Mouse (Mus musculus) forebrain, embryonic 10.5 days (tissue): Measurements from ENCODE around the gene Acap1. TPM values are rescaled to one million over a fixed set of nuclear protein-coding genes. Genes with fewer than 3 reads are reported as not detected.

Source experiments
- DNase-seq: peaks from one replicate; pipeline ENCODE4 v3.0.0-alpha.2; 2017; ENCODE audit warnings: low spot score; ENCODE audit errors: extremely low spot score
- H3K27ac ChIP-seq: fragments of 300-500 bp; sonication (generic); 2 replicates; pipeline ENCODE4 v1.5.1; 2016; ENCODE audit warnings: mild to moderate bottlenecking
- H3K27me3 ChIP-seq: fragments of 300-500 bp; sonication (generic); 2 replicates; pipeline ENCODE4 v1.6.1; 2016; ENCODE audit warnings: mild to moderate bottlenecking; ENCODE audit not compliant: poor library complexity, severe bottlenecking
- H3K36me3 ChIP-seq: fragments of 300-500 bp; sonication (generic); replicated peaks from 2 replicates; pipeline ENCODE4 v1.6.1; 2016; ENCODE audit warnings: mild to moderate bottlenecking, moderate library complexity
- H3K4me1 ChIP-seq: fragments of 300-500 bp; sonication (generic); 2 replicates; pipeline ENCODE4 v1.6.1; 2016
- H3K4me3 ChIP-seq: fragments of 300-500 bp; sonication (generic); 2 replicates; pipeline ENCODE4 v1.5.1; 2016; ENCODE audit warnings: mild to moderate bottlenecking, moderate library complexity
- H3K9me3 ChIP-seq: fragments of 300-500 bp; sonication (generic); 2 replicates; pipeline ENCODE4 v1.6.1; 2016; ENCODE audit warnings: mild to moderate bottlenecking, moderate library complexity
- WGBS: fragments of 180-500 bp; shearing (Covaris S2); methylation state at CpG from one replicate; pipeline ENCODE4 v1.1.7; 2016; 5-methylcytosine and 5-hydroxymethylcytosine counted together
- microRNA-seq: library from miRNA; unstranded; fragments of <30 nt; microRNA quantifications from one replicate; pipeline ENCODE4, GENCODE M21; 2017
- polyA plus RNA-seq: library from polyadenylated mRNA; unstranded; fragments of >200 nt; fragmentation: Nextera tagmentation; extraction: Ambion mirVana; gene quantifications from 2 replicates; pipeline ENCODE4 v1.2.1, GENCODE M21; 2016

Gene Acap1
- polyA plus RNA-seq, 1 experiment from 2014 or later, result 1.3 TPM

DNA sequence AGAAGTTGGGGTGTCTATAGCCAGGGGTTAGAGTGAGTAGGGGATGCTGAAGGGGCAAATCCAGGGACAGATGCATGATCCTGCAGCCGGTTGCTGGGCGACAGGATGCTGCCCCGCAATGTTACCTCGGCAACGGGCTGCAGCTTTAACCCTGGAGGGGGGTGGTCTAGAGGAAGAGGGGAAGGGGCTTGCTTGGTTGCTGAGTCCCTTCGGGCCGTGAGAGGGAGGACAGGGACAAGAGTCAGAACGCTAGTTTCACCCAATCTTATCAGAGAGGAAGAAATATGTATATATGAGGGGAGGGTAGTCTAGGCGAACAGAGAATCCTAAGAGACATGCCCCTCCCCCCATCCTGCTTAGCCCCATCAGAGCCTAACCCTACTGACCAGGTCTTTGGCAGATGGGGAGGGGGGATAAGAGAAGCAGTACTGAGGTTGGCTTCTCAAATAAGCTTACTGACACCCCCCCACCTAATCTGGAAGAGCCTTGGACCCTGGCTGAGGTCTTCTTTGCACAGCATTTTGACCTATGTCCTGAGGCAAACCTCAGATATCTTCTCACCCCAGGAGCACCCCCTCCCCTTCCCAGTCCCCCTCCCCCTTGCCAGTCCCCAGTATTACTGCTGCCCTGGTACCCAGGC lies 59.9 kb downstream of the Acap1 start:
- peaks cover 69% of the 10 kb centered on the region for H3K4me1 ChIP-seq
- H3K9me3 ChIP-seq, result no peaks in the 10 kb centered on the region
- 2% methylated on average over 9 of the region's 9 CpGs for WGBS
- peak overlapping the region; percentile 87 for H3K27ac ChIP-seq
- H3K36me3 ChIP-seq, result peaks cover 33% of the 10 kb centered on the region
- H3K27me3 ChIP-seq, result peaks cover 52% of the 10 kb centered on the region
- peak overlapping the region; percentile 75 for H3K4me3 ChIP-seq
- DNase-seq, result peak; percentile 59

DNA sequence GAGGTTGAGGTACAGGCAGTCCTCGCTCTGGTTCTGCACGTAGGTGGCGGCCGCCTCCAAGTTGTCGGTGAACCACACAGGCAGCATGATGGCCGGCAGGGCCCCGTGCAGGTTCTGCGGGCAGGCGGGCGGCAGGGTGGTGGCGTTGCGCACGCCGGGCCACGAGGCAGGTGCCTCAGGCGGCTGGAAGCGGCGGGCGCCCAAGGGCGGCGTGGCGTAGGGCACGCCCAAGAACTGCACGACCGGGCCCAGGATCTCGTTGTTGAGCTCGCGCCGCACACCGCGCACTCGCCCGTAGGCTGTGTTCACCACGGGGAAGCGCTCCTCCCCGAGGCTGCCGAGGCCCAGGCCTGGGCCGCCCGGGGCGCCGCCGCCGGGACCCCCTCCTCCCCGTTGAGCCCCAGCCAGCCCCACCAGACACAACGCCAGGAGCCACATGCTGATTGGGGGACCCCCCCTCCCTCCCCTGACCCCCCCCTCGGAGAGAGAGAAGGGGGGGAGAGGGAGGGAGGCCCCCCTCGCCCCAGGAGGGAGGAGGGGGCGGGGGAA lies 61.3 kb downstream of the Acap1 start:
- WGBS, result 6% methylated on average over 44 of the region's 48 CpGs
- peaks cover 37% of the 10 kb centered on the region for H3K36me3 ChIP-seq
- peak overlapping the region; percentile 87 for H3K27ac ChIP-seq
- H3K4me3 ChIP-seq, result peak overlapping the region; percentile 75
- no peaks in the 10 kb centered on the region for H3K9me3 ChIP-seq
- peaks cover 66% of the 10 kb centered on the region for H3K4me1 ChIP-seq
- no peak for DNase-seq
- H3K27me3 ChIP-seq, result peaks cover 52% of the 10 kb centered on the region

DNA sequence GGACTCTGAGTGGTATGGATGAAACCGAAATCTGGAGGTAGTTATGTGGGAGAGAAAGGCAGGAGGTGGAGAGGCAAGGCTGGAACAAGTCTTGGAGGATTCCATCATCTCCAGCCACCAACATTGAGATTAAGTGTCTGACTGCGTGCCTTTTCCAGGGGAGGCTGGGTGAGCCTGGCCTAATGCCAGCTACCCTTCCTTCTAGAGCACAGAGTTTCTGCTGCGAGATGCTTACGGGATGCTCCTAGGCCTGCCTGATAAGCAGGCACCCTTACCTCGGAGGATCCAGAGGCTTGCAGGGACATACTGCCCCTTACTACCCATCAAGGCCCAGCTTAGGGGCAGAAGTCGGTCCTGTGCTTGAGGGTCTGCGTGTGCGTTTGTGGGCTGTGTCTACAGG lies 61.8 kb downstream of the Acap1 start:
- Histone ChIP-seq H3K36me3 (peaks cover 42% of the 10 kb centered on the region), H3K9me3 (no peaks in the 10 kb centered on the region), H3K4me3 (peak overlapping the region; percentile 75), H3K27me3 (peaks cover 52% of the 10 kb centered on the region), H3K27ac (peak overlapping the region; percentile 87), H3K4me1 (peaks cover 66% of the 10 kb centered on the region)
- DNase-seq, result no peak
- WGBS, result 63% methylated on average over 8 of the region's 8 CpGs

Small RNA genes lying within 50 kb of the gene (microRNA-seq; reads per million reads assigned to microRNA genes)
- not detected for gene Mir6924

Other genes with a start within 250 kb of the Acap1 start
- gene Sox15, start 240.2 kb downstream of the Acap1 start, polyA plus RNA-seq, result not detected in 2 replicates
- 81.8 and 82.9 TPM in 2 replicates for gene Mpdu1, start 232.9 kb downstream of the Acap1 start, polyA plus RNA-seq
- 5.5 and 5.8 TPM in 2 replicates for gene Cd68, start 229.4 kb downstream of the Acap1 start, polyA plus RNA-seq
- 725 and 747 TPM in 2 replicates for gene Eif4a1, start 223.1 kb downstream of the Acap1 start, polyA plus RNA-seq
- 127 and 128 TPM in 2 replicates for gene Senp3, start 213.5 kb downstream of the Acap1 start, polyA plus RNA-seq
- gene Tnfsf13, start 209.8 kb downstream of the Acap1 start, polyA plus RNA-seq, result 0.20 TPM in 1 of 2 replicates, not detected in the other
- 1.1 and 1.6 TPM in 2 replicates for gene Tnfsf12, start 199.7 kb downstream of the Acap1 start, polyA plus RNA-seq
- 0.44 and 0.55 TPM in 2 replicates for gene Tnfsfm13, start 199.4 kb downstream of the Acap1 start, polyA plus RNA-seq
- 32.9 and 34.5 TPM in 2 replicates for gene Polr2a, start 136.9 kb downstream of the Acap1 start, polyA plus RNA-seq
- gene Slc35g3, start 133.6 kb downstream of the Acap1 start, polyA plus RNA-seq, result 0.14 TPM in 1 of 2 replicates, not detected in the other
- gene Zbtb4, start 129.6 kb downstream of the Acap1 start, polyA plus RNA-seq, result 0.46 and 0.77 TPM in 2 replicates
- 1.0 and 1.5 TPM in 2 replicates for gene Chrnb1, start 99.6 kb downstream of the Acap1 start, polyA plus RNA-seq
- 0.73 TPM in 2 replicates for gene Fgf11, start 93.7 kb downstream of the Acap1 start, polyA plus RNA-seq
- gene Tmem102, start 89.9 kb downstream of the Acap1 start, polyA plus RNA-seq, result 0.71 and 0.95 TPM in 2 replicates
- gene Gm39566, start 80.2 kb downstream of the Acap1 start, polyA plus RNA-seq, result not detected in 2 replicates
- gene Spem2, start 77.1 kb downstream of the Acap1 start, polyA plus RNA-seq, result not detected in 2 replicates
- 0.19 TPM in 1 of 2 replicates, not detected in the other for gene Spem1, start 73.4 kb downstream of the Acap1 start, polyA plus RNA-seq
- 4.7 and 5.2 TPM in 2 replicates for gene Nlgn2, start 57.8 kb downstream of the Acap1 start, polyA plus RNA-seq
- gene Tmem256, start 57.0 kb downstream of the Acap1 start, polyA plus RNA-seq, result 259 and 290 TPM in 2 replicates
- gene Plscr3, start 49.2 kb downstream of the Acap1 start, polyA plus RNA-seq, result 67.5 and 67.6 TPM in 2 replicates
- gene Tnk1, start 36.8 kb downstream of the Acap1 start, polyA plus RNA-seq, result 0.79 and 1.9 TPM in 2 replicates
- gene Tmem95, start 17.5 kb downstream of the Acap1 start, polyA plus RNA-seq, result not detected in 2 replicates
- 4.8 and 6.7 TPM in 2 replicates for gene Kctd11, start 14.1 kb downstream of the Acap1 start, polyA plus RNA-seq
- 11.9 and 12.2 TPM in 2 replicates for gene 2810408A11Rik, start 5.4 kb upstream of the Acap1 start, polyA plus RNA-seq
- 14.3 and 14.8 TPM in 2 replicates for gene Neurl4, start 5.5 kb upstream of the Acap1 start, polyA plus RNA-seq
- gene Gps2, start 18.3 kb upstream of the Acap1 start, polyA plus RNA-seq, result 92.4 and 97.3 TPM in 2 replicates
- gene Eif5a, start 26.4 kb upstream of the Acap1 start, polyA plus RNA-seq, result 2,970 and 2,997 TPM in 2 replicates
- gene Ybx2, start 40.3 kb upstream of the Acap1 start, polyA plus RNA-seq, result 5.7 and 6.4 TPM in 2 replicates
- gene Slc2a4, start 52.6 kb upstream of the Acap1 start, polyA plus RNA-seq, result 14.2 and 15.7 TPM in 2 replicates
- 19.7 and 21.9 TPM in 2 replicates for gene Cldn7, start 69.2 kb upstream of the Acap1 start, polyA plus RNA-seq
- gene Ctdnep1, start 85.6 kb upstream of the Acap1 start, polyA plus RNA-seq, result 21.5 and 23.4 TPM in 2 replicates
- gene Elp5, start 87.0 kb upstream of the Acap1 start, polyA plus RNA-seq, result 159 TPM in 2 replicates
- 318 and 331 TPM in 2 replicates for gene Gabarap, start 95.6 kb upstream of the Acap1 start, polyA plus RNA-seq
- 94.5 and 96.2 TPM in 2 replicates for gene Phf23, start 100.2 kb upstream of the Acap1 start, polyA plus RNA-seq
- 44.3 and 51.6 TPM in 2 replicates for gene Dvl2, start 105.1 kb upstream of the Acap1 start, polyA plus RNA-seq
- 41.0 and 44.1 TPM in 2 replicates for gene Acadvl, start 119.9 kb upstream of the Acap1 start, polyA plus RNA-seq
- gene Dlg4, start 121.4 kb upstream of the Acap1 start, polyA plus RNA-seq, result 13.8 and 15.5 TPM in 2 replicates
- gene Asgr1, start 158.5 kb upstream of the Acap1 start, polyA plus RNA-seq, result 0.71 and 1.2 TPM in 2 replicates
- gene Asgr2, start 197.1 kb upstream of the Acap1 start, polyA plus RNA-seq, result not detected in 2 replicates
- not detected in 2 replicates for gene Mgl2, start 234.8 kb upstream of the Acap1 start, polyA plus RNA-seq